Mouse (Mus musculus): ENCODE data around the gene Dis3.

DNA sequence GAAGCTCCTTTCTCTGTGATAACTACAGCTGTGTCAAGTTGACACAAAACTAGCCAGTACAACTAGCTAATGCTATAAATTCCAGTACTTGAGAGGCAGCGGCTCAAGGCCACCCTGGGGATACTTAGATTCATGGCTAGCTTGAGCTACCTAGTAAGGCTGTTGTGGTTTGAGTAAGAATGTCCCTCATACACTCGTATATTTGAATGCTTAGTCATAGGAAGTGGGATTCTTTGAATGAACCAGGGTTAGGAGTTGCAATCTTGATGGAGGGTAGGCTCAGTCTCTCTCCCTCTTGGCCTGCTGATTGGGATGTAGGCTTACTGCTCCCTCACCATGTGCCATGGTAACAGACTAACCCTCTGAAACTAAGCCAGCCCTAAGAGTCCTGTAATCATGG, 36.5 kb downstream of the Dis3 start:
- TF ChIP-seq EP300 (IDR thresholded peaks at IDR 0.05; ENCODE audit: low read length) (no peak), USF1 (IDR thresholded peaks at IDR 0.05; ENCODE audit: low read depth, low read length) (no peak), NELFE (IDR thresholded peaks at IDR 0.05; ENCODE audit: low read depth, low read length) (no peak), JUND (conservative IDR thresholded peaks at IDR 0.05; ENCODE audit: low read depth, low read length) (no peak), TCF12 (IDR thresholded peaks at IDR 0.05; ENCODE audit: low read depth, low read length) (no peak), ZMIZ1 (IDR thresholded peaks at IDR 0.05; ENCODE audit: low read depth, low read length) (no peak), CTCF (conservative IDR thresholded peaks at IDR 0.05 in 1 of 2, IDR thresholded peaks at IDR 0.05 in 1 of 2; ENCODE audit: low read depth in 2 of 2, low read length in 2 of 2) (no peak)
